Mouse (Mus musculus) thymus, adult 2 months (tissue): Measurements from ENCODE around the gene Tax1bp3. TPM values are rescaled to one million over a fixed set of nuclear protein-coding genes. Genes with fewer than 3 reads are reported as not detected.

Experiments used
- DNase-seq: peaks from one replicate; pipeline ENCODE4 v3.0.0; 2021
- H3K27ac ChIP-seq: fragments of 200-500 bp; 2 replicates; pipeline ENCODE4 v1.5.1; 2012; ENCODE audit warnings: low read length, control low read depth; ENCODE audit not compliant: control insufficient read depth, insufficient read depth
- H3K27me3 ChIP-seq: fragments of 200-500 bp; 2 replicates; pipeline ENCODE4 v1.6.1; 2012; ENCODE audit warnings: mild to moderate bottlenecking, low read length, moderate library complexity, mixed read lengths; ENCODE audit not compliant: control insufficient read depth, insufficient read depth
- H3K36me3 ChIP-seq: fragments of 200-500 bp; 2 replicates; pipeline ENCODE4 v1.6.1; 2012; ENCODE audit warnings: mild to moderate bottlenecking, low read length, moderate library complexity; ENCODE audit not compliant: control insufficient read depth, insufficient read depth
- H3K4me1 ChIP-seq: fragments of 200-500 bp; replicated peaks from 2 replicates; pipeline ENCODE4 v1.6.1; 2012; ENCODE audit warnings: low read length; ENCODE audit not compliant: control insufficient read depth, insufficient read depth
- H3K4me3 ChIP-seq: fragments of 200-500 bp; 2 replicates; pipeline ENCODE4 v1.5.1; 2012; ENCODE audit warnings: mild to moderate bottlenecking, low read length, control low read depth, moderate library complexity; ENCODE audit not compliant: control insufficient read depth, insufficient read depth
- CTCF ChIP-seq: fragments of 200-500 bp; IDR thresholded peaks from 2 replicates; pipeline ENCODE4 v1.5.1; 2012; ENCODE audit warnings: mild to moderate bottlenecking, control low read depth, low read length, moderate library complexity, borderline replicate concordance; ENCODE audit not compliant: control insufficient read depth, poor library complexity, insufficient read depth; ENCODE audit errors: extremely low read depth
- POLR2A ChIP-seq: fragments of 200-500 bp; IDR thresholded peaks from 2 replicates; pipeline ENCODE4 v1.6.1; 2012; ENCODE audit warnings: mild to moderate bottlenecking, low read length, control low read depth, moderate library complexity; ENCODE audit not compliant: control insufficient read depth, poor library complexity, insufficient read depth; ENCODE audit errors: extremely low read depth
- WGBS: fragments of 180-500 bp; shearing (Covaris S2); methylation state at CpG from one replicate; pipeline ENCODE4 v1.1.7; 2018; 5-methylcytosine and 5-hydroxymethylcytosine counted together
- polyA plus RNA-seq: library from polyadenylated mRNA; depleted of rRNA; stranded (reverse); fragments of >200 nt; gene quantifications from 2 replicates; pipeline ENCODE4 v1.2.3, GENCODE M21; 2012

Gene Tax1bp3
- polyA plus RNA-seq, 1 experiment, result 72.0 TPM

GRCm38 (mm10) chr11:73137591-73138501 is 39.0 kb upstream of the Tax1bp3 start, which contains the start of gene Haspin:
Haspin (minus strand) TSS chr11:73138294.
- Histone ChIP-seq H3K36me3 (no peaks in the 10 kb centered on the region), H3K4me1 (peaks cover 18% of the 10 kb centered on the region), H3K27me3 (no peaks in the 10 kb centered on the region), H3K27ac (no peak within 1 kb of the TSS), H3K4me3 (peak within 1 kb of the TSS; percentile 77)
- TF ChIP-seq CTCF (peak; percentile 99), POLR2A (peak; percentile 44; the same call in 1 of the 2 replicates)
- peak; percentile 94 for DNase-seq
- under 1% methylated on average over 84 of the region's 84 CpGs for WGBS

GRCm38 (mm10) chr11:73144261-73144681 is 32.6 kb upstream of the Tax1bp3 start:
- no peak for TF ChIP-seq CTCF
- no peak for TF ChIP-seq POLR2A
- Histone ChIP-seq H3K36me3 (no peaks in the 10 kb centered on the region), H3K4me3 (no peak overlapping the region), H3K4me1 (no peaks in the 10 kb centered on the region), H3K27me3 (no peaks in the 10 kb centered on the region), H3K27ac (no peak overlapping the region)
- 93% methylated on average over 1 of the region's 1 CpGs for WGBS
- DNase-seq, result no peak

- Histone ChIP-seq H3K27ac (no peak overlapping the region), H3K4me3 (no peak overlapping the region), H3K36me3 (no peaks in the 10 kb centered on the region), H3K4me1 (no peaks in the 10 kb centered on the region), H3K27me3 (no peaks in the 10 kb centered on the region)
- no peak for DNase-seq
- WGBS, result 89% methylated on average over 11 of the region's 11 CpGs
- TF ChIP-seq POLR2A (no peak), CTCF (no peak)
Observed at GRCm38 (mm10) chr11:73146026-73146974, 30.6 kb upstream of the Tax1bp3 start.

- DNase-seq, result no peak
Observed at GRCm38 (mm10) chr11:73146975-73147365, 29.9 kb upstream of the Tax1bp3 start.

GRCm38 (mm10) chr11:73148209-73148608 is 28.7 kb upstream of the Tax1bp3 start:
- DNase-seq, result no peak
- H3K27ac ChIP-seq, result no peak overlapping the region
- 89% methylated on average over 9 of the region's 9 CpGs for WGBS
- TF ChIP-seq CTCF (no peak), POLR2A (no peak)
- no peaks in the 10 kb centered on the region for H3K27me3 ChIP-seq
- H3K4me1 ChIP-seq, result no peaks in the 10 kb centered on the region
- H3K4me3 ChIP-seq, result no peak overlapping the region
- H3K36me3 ChIP-seq, result no peaks in the 10 kb centered on the region

More at GRCm38 (mm10) chr11:73146975-73147365, 29.9 kb upstream of the Tax1bp3 start:
- no peak overlapping the region for H3K4me3 ChIP-seq
- no peaks in the 10 kb centered on the region for H3K27me3 ChIP-seq
- H3K36me3 ChIP-seq, result no peaks in the 10 kb centered on the region
- no peak overlapping the region for H3K27ac ChIP-seq
- WGBS, result 77% methylated on average over 7 of the region's 7 CpGs
- no peaks in the 10 kb centered on the region for H3K4me1 ChIP-seq
- TF ChIP-seq POLR2A (no peak), CTCF (no peak)

- no peak for TF ChIP-seq CTCF
- no peak for TF ChIP-seq POLR2A
- Histone ChIP-seq H3K27me3 (no peaks in the 10 kb centered on the region; the same call in 1 of the 2 replicates), H3K36me3 (no peaks in the 10 kb centered on the region), H3K27ac (no peak overlapping the region), H3K4me1 (no peaks in the 10 kb centered on the region), H3K4me3 (no peak overlapping the region)
- 77% methylated on average over 6 of the region's 6 CpGs for WGBS
- no peak for DNase-seq
Observed at GRCm38 (mm10) chr11:73155071-73155470, 21.8 kb upstream of the Tax1bp3 start.
